Mouse (Mus musculus) kidney, adult 2 months (tissue): Measurements from ENCODE around the gene Msl2. TPM values are rescaled to one million over a fixed set of nuclear protein-coding genes. Genes with fewer than 3 reads are reported as not detected.

Experiments
- DNase-seq: peaks from one replicate; pipeline ENCODE4 v3.0.0; 2021
- H3K27ac ChIP-seq: fragments of 200-500 bp; 2 replicates; pipeline ENCODE4 v1.5.1; 2012; ENCODE audit warnings: low read depth, low read length, control low read depth, inconsistent platforms; ENCODE audit not compliant: insufficient read depth
- H3K27me3 ChIP-seq: fragments of 200-500 bp; replicated peaks from 2 replicates; pipeline ENCODE4 v1.6.1; 2012; ENCODE audit warnings: mild to moderate bottlenecking, moderate library complexity, low read length, inconsistent platforms; ENCODE audit not compliant: control insufficient read depth, insufficient read depth
- H3K36me3 ChIP-seq: fragments of 200-500 bp; 2 replicates; pipeline ENCODE4 v1.6.1; 2012; ENCODE audit warnings: mild to moderate bottlenecking, moderate library complexity, low read length, inconsistent platforms; ENCODE audit not compliant: control insufficient read depth, insufficient read depth
- H3K4me1 ChIP-seq: fragments of 200-500 bp; 2 replicates; pipeline ENCODE4 v1.6.1; 2011; ENCODE audit warnings: low read length; ENCODE audit not compliant: control insufficient read depth, insufficient read depth
- H3K4me3 ChIP-seq: fragments of 200-500 bp; 2 replicates; pipeline ENCODE4 v1.5.1; 2011; ENCODE audit warnings: mild to moderate bottlenecking, low read depth, low read length, control low read depth; ENCODE audit not compliant: insufficient read depth
- CTCF ChIP-seq: fragments of 200-500 bp; conservative IDR thresholded peaks from 2 replicates; pipeline ENCODE4 v1.5.1; 2011; ENCODE audit warnings: low read depth, mild to moderate bottlenecking, control low read depth, low read length, moderate library complexity, mixed read lengths; ENCODE audit not compliant: insufficient read depth, insufficient read length
- POLR2A ChIP-seq: fragments of 200-500 bp; IDR thresholded peaks from one replicate; pipeline ENCODE4 v1.6.1; 2011; ENCODE audit warnings: low read depth, low read length, control low read depth
- WGBS: fragments of 180-500 bp; shearing (Covaris S2); methylation state at CpG from one replicate; pipeline ENCODE4 v1.1.7; 2018; 5-methylcytosine and 5-hydroxymethylcytosine counted together
- polyA plus RNA-seq: library from polyadenylated mRNA; depleted of rRNA; stranded (reverse); fragments of >200 nt; gene quantifications from 2 replicates; pipeline ENCODE4 v1.2.3, GENCODE M21; 2012

The Msl2 gene
- polyA plus RNA-seq, 1 experiment, result 17.7 TPM

GRCm38 (mm10) chr9:101102288-101102687 lies 28.4 kb downstream of the Msl2 start:
- 91% methylated on average over 3 of the region's 3 CpGs for WGBS
- Histone ChIP-seq H3K27me3 (no peaks in the 10 kb centered on the region), H3K36me3 (peaks cover 4% of the 10 kb centered on the region; the same call in 1 of the 2 replicates), H3K4me3 (no peak overlapping the region), H3K4me1 (peaks cover 7% of the 10 kb centered on the region; the same call in 1 of the 2 replicates), H3K27ac (no peak overlapping the region)
- DNase-seq, result no peak
- no peak for TF ChIP-seq CTCF
- no peak for TF ChIP-seq POLR2A

DNA sequence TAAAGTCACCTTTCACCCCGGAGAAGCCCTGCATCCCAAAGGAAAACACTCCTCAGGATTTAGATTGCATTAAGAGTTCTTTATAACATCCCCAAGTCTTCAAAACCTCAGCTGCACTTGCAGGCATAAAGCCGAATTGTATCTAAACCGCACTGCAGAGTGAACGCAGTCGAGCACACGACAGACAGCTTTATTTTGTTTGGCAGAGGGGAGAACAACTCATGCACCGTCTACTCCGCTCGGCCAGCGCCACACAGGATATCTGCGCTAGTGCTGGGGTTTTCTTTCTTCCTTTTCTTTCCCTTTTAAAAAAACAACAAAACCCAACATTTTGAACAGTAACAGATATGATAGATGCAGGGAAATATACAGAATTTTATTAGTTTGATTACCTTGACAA lies 31.0 kb downstream of the Msl2 start:
- no peak for DNase-seq
- Histone ChIP-seq H3K4me1 (peaks cover 5% of the 10 kb centered on the region; the same call in 1 of the 2 replicates), H3K4me3 (no peak overlapping the region), H3K27me3 (no peaks in the 10 kb centered on the region), H3K27ac (no peak overlapping the region), H3K36me3 (peaks cover 6% of the 10 kb centered on the region)
- no peak for TF ChIP-seq POLR2A
- TF ChIP-seq CTCF, result no peak
- WGBS, result 66% methylated on average over 11 of the region's 11 CpGs

- Histone ChIP-seq H3K36me3 (peaks cover 6% of the 10 kb centered on the region), H3K4me3 (no peak overlapping the region), H3K27ac (no peak overlapping the region), H3K27me3 (no peaks in the 10 kb centered on the region), H3K4me1 (peaks cover 8% of the 10 kb centered on the region; the same call in 1 of the 2 replicates)
- TF ChIP-seq CTCF (no peak), POLR2A (no peak)
- no peak for DNase-seq
- 93% methylated on average over 6 of the region's 6 CpGs for WGBS
Observed at GRCm38 (mm10) chr9:101105735-101106134, 31.8 kb downstream of the Msl2 start.

- DNase-seq, result peak; percentile 23
- Histone ChIP-seq H3K27me3 (no peaks in the 10 kb centered on the region), H3K36me3 (peaks cover 5% of the 10 kb centered on the region), H3K4me3 (no peak overlapping the region), H3K4me1 (peaks cover 8% of the 10 kb centered on the region; the same call in 1 of the 2 replicates), H3K27ac (no peak overlapping the region)
- WGBS, result 50% methylated on average over 3 of the region's 3 CpGs
- no peak for TF ChIP-seq CTCF
Observed at GRCm38 (mm10) chr9:101107386-101107785, 33.5 kb downstream of the Msl2 start.

- H3K27me3 ChIP-seq, result no peaks in the 10 kb centered on the region
- peak; percentile 71 for DNase-seq
- TF ChIP-seq POLR2A (no peak), CTCF (no peak)
- H3K4me1 ChIP-seq, result peaks cover 11% of the 10 kb centered on the region; the same call in 1 of the 2 replicates
- H3K4me3 ChIP-seq, result no peak overlapping the region
- 9% methylated on average over 3 of the region's 3 CpGs for WGBS
- H3K27ac ChIP-seq, result no peak overlapping the region
- peaks cover 5% of the 10 kb centered on the region for H3K36me3 ChIP-seq
Observed at GRCm38 (mm10) chr9:101110013-101110412, 36.1 kb downstream of the Msl2 start.

GRCm38 (mm10) chr9:101113317-101113716 lies 39.4 kb downstream of the Msl2 start:
- TF ChIP-seq CTCF (no peak), POLR2A (no peak)
- 88% methylated on average over 4 of the region's 4 CpGs for whole genome bisulfite sequencing
- Histone ChIP-seq H3K27ac (no peak overlapping the region), H3K4me3 (no peak overlapping the region), H3K27me3 (no peaks in the 10 kb centered on the region), H3K4me1 (peaks cover 11% of the 10 kb centered on the region; the same call in 1 of the 2 replicates), H3K36me3 (no peaks in the 10 kb centered on the region; the same call in 1 of the 2 replicates)
- DNase-seq, result no peak

GRCm38 (mm10) chr9:101114182-101114884 lies 40.4 kb downstream of the Msl2 start:
- Histone ChIP-seq H3K36me3 (no peaks in the 10 kb centered on the region), H3K4me3 (no peak overlapping the region), H3K4me1 (peaks cover 9% of the 10 kb centered on the region; the same call in 1 of the 2 replicates), H3K27ac (no peak overlapping the region), H3K27me3 (no peaks in the 10 kb centered on the region)
- WGBS, result 64% methylated on average over 8 of the region's 8 CpGs
- TF ChIP-seq CTCF, result no peak
- no peak for TF ChIP-seq POLR2A
- peak; percentile 50 for DNase-seq
